Mouse (Mus musculus) G1E-ER4 (cell line): ENCODE measurements around the gene Sptbn4. TPM values are rescaled to one million over a fixed set of nuclear protein-coding genes. Genes with fewer than 3 reads are reported as not detected.

Experiments
- GATA1 ChIP-seq: IDR thresholded peaks from one replicate; pipeline ENCODE4 v1.8.0; 2012; ENCODE audit warnings: low read length, inconsistent platforms
- polyA plus RNA-seq: library from polyadenylated mRNA; stranded (reverse); fragments of >175 nt; gene quantifications from 2 replicates; pipeline ENCODE4 v1.2.3, GENCODE M21; 2012

The Sptbn4 gene
- polyA plus RNA-seq, 1 experiment: 0.67 TPM

GRCm38 (mm10) chr7:27479750-27480149 lies 32.3 kb upstream of the Sptbn4 start:
- TF ChIP-seq GATA1: no peak

- TF ChIP-seq GATA1: no peak
Measured at GRCm38 (mm10) chr7:27478561-27478960, 31.1 kb upstream of the Sptbn4 start.

GRCm38 (mm10) chr7:27476098-27476635 lies 28.7 kb upstream of the Sptbn4 start:
- TF ChIP-seq GATA1: no peak

- TF ChIP-seq GATA1: no peak
Measured at GRCm38 (mm10) chr7:27475596-27475995, 28.1 kb upstream of the Sptbn4 start.

GRCm38 (mm10) chr7:27474490-27474954 lies 27.0 kb upstream of the Sptbn4 start:
- no peak for TF ChIP-seq GATA1

- TF ChIP-seq GATA1: no peak
Measured at GRCm38 (mm10) chr7:27473835-27474489, 26.5 kb upstream of the Sptbn4 start.

- no peak for TF ChIP-seq GATA1
Measured at GRCm38 (mm10) chr7:27473156-27473834, 25.8 kb upstream of the Sptbn4 start, which contains the start of gene Sertad3. Gene Sertad3 (plus strand): TSS chr7:27473768.

GRCm38 (mm10) chr7:27472596-27472995 lies 25.1 kb upstream of the Sptbn4 start:
- TF ChIP-seq GATA1: no peak

- no peak for TF ChIP-seq GATA1
Measured at GRCm38 (mm10) chr7:27471390-27472120, 24.1 kb upstream of the Sptbn4 start.

GRCm38 (mm10) chr7:27467648-27468047 lies 20.2 kb upstream of the Sptbn4 start:
- TF ChIP-seq GATA1: no peak

- TF ChIP-seq GATA1: no peak
Measured at GRCm38 (mm10) chr7:27460477-27460876, 13.0 kb upstream of the Sptbn4 start.

- TF ChIP-seq GATA1: peak; percentile 85
Measured at GRCm38 (mm10) chr7:27459640-27460039, 12.2 kb upstream of the Sptbn4 start.

- no peak for TF ChIP-seq GATA1
Measured at GRCm38 (mm10) chr7:27458614-27459013, 11.1 kb upstream of the Sptbn4 start.

GRCm38 (mm10) chr7:27455273-27455672 lies 7.8 kb upstream of the Sptbn4 start:
- no peak for TF ChIP-seq GATA1

GRCm38 (mm10) chr7:27454461-27455121 lies 7.1 kb upstream of the Sptbn4 start:
- no peak for TF ChIP-seq GATA1
